Mouse (Mus musculus) hindbrain, embryonic 11.5 days (tissue): ENCODE measurements around the gene Eml5. TPM values are rescaled to one million over a fixed set of nuclear protein-coding genes. Genes with fewer than 3 reads are reported as not detected.

ENCODE experiments used
- ATAC-seq: fragments of 200-750 bp; cut with Nextera tagmentation; 2 replicates; pipeline ENCODE4 v1.8.0; 2017; ENCODE audit warnings: mild to moderate bottlenecking, moderate TSS enrichment, moderate library complexity; ENCODE audit not compliant: low FRiP score
- DNase-seq: peaks from one replicate; pipeline ENCODE4 v3.0.0-alpha.2; 2015; ENCODE audit warnings: low spot score
- H3K27ac ChIP-seq: fragments of 300-500 bp; sonication (generic); 2 replicates; pipeline ENCODE4 v1.5.1; 2014; ENCODE audit warnings: mild to moderate bottlenecking, low read depth, low read length
- H3K27me3 ChIP-seq: fragments of 300-500 bp; sonication (generic); 2 replicates; pipeline ENCODE4 v1.6.1; 2014; ENCODE audit warnings: mild to moderate bottlenecking, low read length, moderate library complexity, mixed read lengths; ENCODE audit not compliant: control insufficient read depth, insufficient read depth
- H3K36me3 ChIP-seq: fragments of 300-500 bp; sonication (generic); 2 replicates; pipeline ENCODE4 v1.6.1; 2014; ENCODE audit warnings: mild to moderate bottlenecking, low read length, moderate library complexity, mixed read lengths; ENCODE audit not compliant: control insufficient read depth, insufficient read depth
- H3K4me1 ChIP-seq: fragments of 300-500 bp; sonication (generic); replicated peaks from 2 replicates; pipeline ENCODE4 v1.6.1; 2014; ENCODE audit warnings: low read length, mixed read lengths; ENCODE audit not compliant: control insufficient read depth, insufficient read depth
- H3K4me2 ChIP-seq: fragments of 300-500 bp; sonication (generic); replicated peaks from 2 replicates; pipeline ENCODE4 v1.6.1; 2014; ENCODE audit warnings: mild to moderate bottlenecking, low read depth, low read length
- H3K4me3 ChIP-seq: fragments of 300-500 bp; sonication (generic); 2 replicates; pipeline ENCODE4 v1.5.1; 2014; ENCODE audit warnings: low read depth, low read length
- H3K9ac ChIP-seq: fragments of 300-500 bp; sonication (generic); 2 replicates; pipeline ENCODE4 v1.6.1; 2014; ENCODE audit warnings: low read depth, low read length
- H3K9me3 ChIP-seq: fragments of 300-500 bp; sonication (generic); 2 replicates; pipeline ENCODE4 v1.6.1; 2016; ENCODE audit warnings: low read length; ENCODE audit not compliant: control insufficient read depth
- WGBS: fragments of 180-500 bp; shearing (Covaris S2); extraction: QIAGEN DNeasy Blood & Tissue Kit; methylation state at CpG from one replicate; pipeline ENCODE4 v1.1.7; 2014; 5-methylcytosine and 5-hydroxymethylcytosine counted together
- polyA plus RNA-seq: library from polyadenylated mRNA; unstranded; fragments of >200 nt; fragmentation: Nextera tagmentation; extraction: Ambion mirVana; gene quantifications from 2 replicates; pipeline ENCODE4 v1.2.1, GENCODE M21; 2014

Gene Eml5
- polyA plus RNA-seq, 1 experiment from 2014 or later: 21.9 TPM

- peak; percentile 64 for DNase-seq
- Histone ChIP-seq H3K9ac (no peak overlapping the region), H3K9me3 (no peaks in the 10 kb centered on the region), H3K36me3 (no peaks in the 10 kb centered on the region), H3K27me3 (no peaks in the 10 kb centered on the region), H3K4me3 (no peak overlapping the region), H3K27ac (no peak overlapping the region), H3K4me1 (no peaks in the 10 kb centered on the region), H3K4me2 (no peak overlapping the region)
- 40% methylated on average over 3 of the region's 3 CpGs for WGBS
- no peak for ATAC-seq
Measured at GRCm38 (mm10) chr12:98850767-98851166, 50.5 kb downstream of the Eml5 start.

GRCm38 (mm10) chr12:98844774-98845173 is 56.5 kb downstream of the Eml5 start:
- no peak overlapping the region for H3K27ac ChIP-seq
- 93% methylated on average over 3 of the region's 3 CpGs for WGBS

GRCm38 (mm10) chr12:98840135-98840534 is 61.1 kb downstream of the Eml5 start:
- peaks cover 3% of the 10 kb centered on the region; the same call in 1 of the 2 replicates for H3K36me3 ChIP-seq

More at GRCm38 (mm10) chr12:98844774-98845173, 56.5 kb downstream of the Eml5 start:
- peaks cover 3% of the 10 kb centered on the region; the same call in 1 of the 2 replicates for H3K36me3 ChIP-seq
- H3K27me3 ChIP-seq: no peaks in the 10 kb centered on the region
- H3K4me3 ChIP-seq: no peak overlapping the region
- DNase-seq (no peak), ATAC-seq (no peak)
- no peaks in the 10 kb centered on the region for H3K4me1 ChIP-seq
- no peak overlapping the region for H3K4me2 ChIP-seq
- no peaks in the 10 kb centered on the region for H3K9me3 ChIP-seq
- H3K9ac ChIP-seq: no peak overlapping the region

GRCm38 (mm10) chr12:98837940-98838339 is 63.3 kb downstream of the Eml5 start:
- Histone ChIP-seq H3K27ac (no peak overlapping the region), H3K9ac (no peak overlapping the region), H3K4me2 (no peak overlapping the region), H3K36me3 (peaks cover 3% of the 10 kb centered on the region; the same call in 1 of the 2 replicates), H3K9me3 (no peaks in the 10 kb centered on the region), H3K4me3 (no peak overlapping the region), H3K4me1 (no peaks in the 10 kb centered on the region), H3K27me3 (no peaks in the 10 kb centered on the region)
- WGBS: 94% methylated on average over 3 of the region's 3 CpGs
- no peak for ATAC-seq
- DNase-seq: no peak

More at GRCm38 (mm10) chr12:98840135-98840534, 61.1 kb downstream of the Eml5 start:
- Histone ChIP-seq H3K4me1 (no peaks in the 10 kb centered on the region), H3K27ac (no peak overlapping the region), H3K27me3 (no peaks in the 10 kb centered on the region), H3K9me3 (no peaks in the 10 kb centered on the region), H3K4me3 (no peak overlapping the region), H3K9ac (no peak overlapping the region), H3K4me2 (no peak overlapping the region)
- no peak for ATAC-seq
- DNase-seq: no peak
- 87% methylated on average over 3 of the region's 3 CpGs for WGBS

- Histone ChIP-seq H3K36me3 (0 out of 2 replicates have a peak, but pooled peaks cover 3% of the 10 kb centered on the region), H3K27ac (no peak overlapping the region), H3K9me3 (no peaks in the 10 kb centered on the region), H3K27me3 (no peaks in the 10 kb centered on the region), H3K9ac (no peak overlapping the region), H3K4me3 (no peak overlapping the region), H3K4me2 (no peak overlapping the region), H3K4me1 (no peaks in the 10 kb centered on the region)
- ATAC-seq: no peak
- no peak for DNase-seq
- WGBS: 88% methylated on average over 2 of the region's 2 CpGs
Measured at GRCm38 (mm10) chr12:98835466-98835865, 65.8 kb downstream of the Eml5 start.

GRCm38 (mm10) chr12:98834879-98835278 is 66.4 kb downstream of the Eml5 start:
- DNase-seq: no peak
- 0 out of 2 replicates have a peak, but pooled peaks cover 3% of the 10 kb centered on the region for H3K36me3 ChIP-seq
- no peak overlapping the region for H3K4me3 ChIP-seq
- H3K27ac ChIP-seq: no peak overlapping the region
- no peaks in the 10 kb centered on the region for H3K4me1 ChIP-seq
- H3K9me3 ChIP-seq: no peaks in the 10 kb centered on the region
- WGBS: 87% methylated on average over 2 of the region's 2 CpGs
- no peaks in the 10 kb centered on the region for H3K27me3 ChIP-seq
- H3K9ac ChIP-seq: no peak overlapping the region
- no peak for ATAC-seq
- no peak overlapping the region for H3K4me2 ChIP-seq

- Histone ChIP-seq H3K27me3 (no peaks in the 10 kb centered on the region), H3K4me1 (no peaks in the 10 kb centered on the region), H3K36me3 (0 out of 2 replicates have a peak, but pooled peaks cover 3% of the 10 kb centered on the region), H3K4me3 (no peak overlapping the region), H3K9me3 (no peaks in the 10 kb centered on the region), H3K9ac (no peak overlapping the region), H3K27ac (no peak overlapping the region), H3K4me2 (no peak overlapping the region)
- DNase-seq: no peak
- 86% methylated on average over 1 of the region's 1 CpGs for WGBS
- ATAC-seq: no peak
Measured at GRCm38 (mm10) chr12:98833901-98834300, 67.4 kb downstream of the Eml5 start.

- Histone ChIP-seq H3K27ac (no peak overlapping the region), H3K36me3 (0 out of 2 replicates have a peak, but pooled peaks cover 3% of the 10 kb centered on the region), H3K9me3 (no peaks in the 10 kb centered on the region), H3K4me3 (no peak overlapping the region), H3K27me3 (no peaks in the 10 kb centered on the region), H3K9ac (no peak overlapping the region), H3K4me2 (no peak overlapping the region), H3K4me1 (no peaks in the 10 kb centered on the region)
- WGBS: 94% methylated on average over 8 of the region's 8 CpGs
- ATAC-seq (no peak), DNase-seq (no peak)
Measured at GRCm38 (mm10) chr12:98832929-98833598, 68.2 kb downstream of the Eml5 start.

GRCm38 (mm10) chr12:98831122-98831521 is 70.2 kb downstream of the Eml5 start:
- DNase-seq: no peak
- ATAC-seq: no peak
- H3K27me3 ChIP-seq: no peaks in the 10 kb centered on the region
- H3K4me3 ChIP-seq: no peak overlapping the region
- no peaks in the 10 kb centered on the region for H3K4me1 ChIP-seq
- H3K9ac ChIP-seq: no peak overlapping the region
- no peak overlapping the region for H3K4me2 ChIP-seq
- WGBS: 89% methylated on average over 7 of the region's 7 CpGs
- no peak overlapping the region for H3K27ac ChIP-seq
- H3K36me3 ChIP-seq: 0 out of 2 replicates have a peak, but pooled peaks cover 3% of the 10 kb centered on the region
- H3K9me3 ChIP-seq: no peaks in the 10 kb centered on the region
